Mouse (Mus musculus): Measurements from ENCODE around the gene Ube2j1.

GRCm38 (mm10) chr4:33054426-33054825 lies 23.2 kb downstream of the Ube2j1 start:
- no peak for TF ChIP-seq CTCF (IDR thresholded peaks at IDR 0.05; ENCODE audit: low read depth, low read length)
- no peak for TF ChIP-seq TAL1 (conservative IDR thresholded peaks at IDR 0.05; ENCODE audit: low read depth, low read length)
